Mouse (Mus musculus) E14TG2a.4 (cell line): ENCODE data around the gene Lmnb2.

Experiments
- CTCF ChIP-seq: conservative IDR thresholded peaks from 2 replicates; pipeline ENCODE4 v1.5.1; 2014; ENCODE audit warnings: low read length
- NANOG ChIP-seq: IDR thresholded peaks from 2 replicates; pipeline ENCODE4 v1.6.1; 2014; ENCODE audit warnings: borderline replicate concordance, low read length, mixed read lengths

GRCm38 (mm10) chr10:80917779-80918434, at the start of gene Lmnb2:
- TF ChIP-seq CTCF (no peak), NANOG (no peak)
